Mouse (Mus musculus) ES-E14 (cell line): ENCODE results near the gene Elmo1.

Source experiments
- MAFK ChIP-seq: IDR thresholded peaks from 2 replicates; pipeline ENCODE4 v1.6.1; 2014; ENCODE audit warnings: mild to moderate bottlenecking, low read depth, low read length, inconsistent platforms; ENCODE audit not compliant: insufficient read depth
- ZC3H11A ChIP-seq: IDR thresholded peaks from 2 replicates; pipeline ENCODE4 v1.6.1; 2012; ENCODE audit warnings: low read depth, mild to moderate bottlenecking, inconsistent platforms, low read length, borderline replicate concordance
- ZNF384 ChIP-seq: IDR thresholded peaks from 2 replicates; pipeline ENCODE4 v1.6.1; 2012; ENCODE audit warnings: low read depth, low read length, inconsistent platforms

DNA sequence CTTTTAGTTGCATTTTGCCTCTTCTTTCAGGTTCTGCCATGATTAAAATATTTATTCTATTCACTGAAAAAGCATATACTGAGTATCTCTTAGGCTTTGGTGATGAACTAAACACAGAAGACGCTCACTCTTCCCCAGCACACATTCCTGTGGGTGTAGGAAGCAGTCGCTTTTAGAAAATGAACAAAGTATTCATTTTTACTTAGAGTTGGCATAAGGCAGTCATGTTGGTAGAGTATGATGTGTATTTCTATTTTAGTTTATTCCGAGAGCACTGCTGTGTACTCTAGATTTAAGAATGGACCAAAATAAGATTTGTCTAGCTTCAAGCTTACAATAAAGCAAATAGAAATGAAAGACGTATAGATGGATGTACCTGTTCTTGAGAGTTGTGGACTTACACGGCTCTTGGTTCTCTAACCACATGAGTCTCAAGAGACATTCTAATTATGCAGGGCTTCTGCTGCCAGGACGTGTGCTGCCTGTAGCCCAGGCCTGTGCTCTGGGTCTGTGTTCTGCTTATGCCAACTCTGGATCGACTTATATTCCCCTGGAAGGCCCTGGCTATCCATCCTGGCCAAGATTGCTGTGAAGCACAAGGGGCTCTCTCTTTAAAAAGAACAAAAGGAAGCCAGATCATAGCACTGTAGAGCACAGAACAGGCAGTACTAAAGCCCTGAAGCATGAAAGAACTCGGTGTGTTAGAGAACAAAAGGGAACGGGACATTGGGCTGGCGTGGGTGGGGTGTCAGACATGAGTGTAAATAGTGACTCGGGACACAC lies 137.7 kb downstream of the Elmo1 start:
- no peak for TF ChIP-seq ZC3H11A
- no peak for TF ChIP-seq ZNF384
- no peak for TF ChIP-seq MAFK
